Mouse (Mus musculus): ENCODE measurements at regions not wholly inside any gene's neighbourhood (a gene's known extent, or its start where the extent isn't known, plus 50 kb on each side); places are given as distances from the start of the nearest gene placed in this dataset.
A peak's percentile ranks its signal among the peaks of the same experiment; 100 is the strongest.

- DNase-seq (ENCODE audit: low read depth, low spot score), result no peak
These were observed 144.7 kb upstream of the Cnot2 start for GRCm38 (mm10) chr10:116726031-116726430.

GRCm38 (mm10) chr10:116721986-116722385 lies 140.7 kb upstream of the Cnot2 start:
- no peak for DNase-seq (ENCODE audit: low read depth, low spot score)

GRCm38 (mm10) chr10:116719616-116720015 lies 138.3 kb upstream of the Cnot2 start:
- no peak for DNase-seq (ENCODE audit: low read depth, low spot score)

GRCm38 (mm10) chr10:116717961-116718360 lies 136.7 kb upstream of the Cnot2 start:
- DNase-seq (ENCODE audit: low read depth, low spot score), result no peak

- DNase-seq (ENCODE audit: low read depth, low spot score), result no peak
These were observed 135.8 kb upstream of the Cnot2 start for GRCm38 (mm10) chr10:116717017-116717643.

GRCm38 (mm10) chr10:116713456-116713855 lies 132.1 kb upstream of the Cnot2 start:
- DNase-seq (ENCODE audit: low read depth, low spot score), result no peak

- DNase-seq (ENCODE audit: low read depth, low spot score), result no peak
These were observed 125.7 kb upstream of the Cnot2 start for GRCm38 (mm10) chr10:116707025-116707424.

GRCm38 (mm10) chr10:116701281-116701680 lies 120.0 kb upstream of the Cnot2 start:
- DNase-seq (ENCODE audit: low read depth, low spot score), result no peak

- DNase-seq (ENCODE audit: low read depth, low spot score), result no peak
These were observed 118.4 kb upstream of the Cnot2 start for GRCm38 (mm10) chr10:116699711-116700110.

- DNase-seq (ENCODE audit: low read depth, low spot score), result no peak
These were observed 116.5 kb upstream of the Cnot2 start for GRCm38 (mm10) chr10:116697628-116698316.

- no peak for DNase-seq (ENCODE audit: low read depth, low spot score)
These were observed 112.5 kb upstream of the Cnot2 start for GRCm38 (mm10) chr10:116693816-116694215.

GRCm38 (mm10) chr10:116686741-116687140 lies 105.4 kb upstream of the Cnot2 start:
- DNase-seq (ENCODE audit: low read depth, low spot score), result no peak

- DNase-seq (ENCODE audit: low read depth, low spot score), result no peak
These were observed 102.1 kb upstream of the Cnot2 start for GRCm38 (mm10) chr10:116683374-116683773.

GRCm38 (mm10) chr10:116678950-116679735 lies 97.8 kb upstream of the Cnot2 start:
- no peak for DNase-seq (ENCODE audit: low read depth, low spot score)

GRCm38 (mm10) chr10:116677949-116678348 lies 96.6 kb upstream of the Cnot2 start:
- DNase-seq (ENCODE audit: low read depth, low spot score), result no peak

GRCm38 (mm10) chr10:116675171-116675570 lies 93.9 kb upstream of the Cnot2 start:
- no peak for DNase-seq (ENCODE audit: low read depth, low spot score)

GRCm38 (mm10) chr10:116674348-116674747 lies 93.0 kb upstream of the Cnot2 start:
- DNase-seq (ENCODE audit: low read depth, low spot score), result peak; percentile 36

GRCm38 (mm10) chr10:116658162-116658962 lies 77.1 kb upstream of the Cnot2 start:
- DNase-seq (ENCODE audit: low read depth, low spot score), result no peak

GRCm38 (mm10) chr10:116655891-116656290 lies 74.6 kb upstream of the Cnot2 start:
- peak; percentile 28 for DNase-seq (ENCODE audit: low read depth, low spot score)

- DNase-seq (ENCODE audit: low read depth, low spot score), result peak; percentile 61
These were observed 73.9 kb upstream of the Cnot2 start for GRCm38 (mm10) chr10:116655018-116655807.

- DNase-seq (ENCODE audit: low read depth, low spot score), result no peak
These were observed 72.8 kb upstream of the Cnot2 start for GRCm38 (mm10) chr10:116654091-116654490.
